Mouse (Mus musculus) adrenal gland, adult 2 months (tissue): Measurements from ENCODE around the gene Gse1. TPM values are rescaled to one million over a fixed set of nuclear protein-coding genes. Genes with fewer than 3 reads are reported as not detected.

Source experiments
- DNase-seq: peaks from one replicate; pipeline ENCODE4 v3.0.0; 2021
- polyA plus RNA-seq: library from polyadenylated mRNA; depleted of rRNA; stranded (reverse); fragments of >200 nt; gene quantifications from 2 replicates; pipeline ENCODE4 v1.2.3, GENCODE M21; 2012
- total RNA-seq, 2 experiments: library from RNA; stranded (reverse); gene quantifications; 2 replicates each; pipeline ENCODE4 v1.2.3; 2021

Gene Gse1
- total and polyA plus RNA-seq, 3 experiments: 27.1 to 46.3 (median 28.7) TPM

DNA sequence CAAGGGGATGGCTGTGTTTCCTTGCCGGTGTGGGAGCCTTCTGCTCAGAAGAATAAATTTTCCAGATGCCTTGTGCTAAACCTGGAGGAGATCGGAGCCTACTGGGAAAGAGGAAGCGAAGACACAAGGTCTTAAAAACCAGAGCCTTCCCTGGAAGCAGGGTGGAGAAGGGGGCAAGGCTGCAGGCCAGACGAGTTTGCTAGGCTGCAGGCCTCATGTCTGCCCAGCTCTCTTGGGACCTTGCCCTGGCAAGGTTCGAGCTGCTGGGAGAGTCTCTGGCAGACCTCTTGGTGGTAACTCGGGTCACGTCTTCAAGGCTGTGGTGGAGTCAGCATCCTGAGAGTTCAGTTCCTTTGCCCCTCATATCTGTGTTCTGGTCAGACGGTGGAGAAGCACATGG, 6.6 kb downstream of the Gse1 start:
- peak; percentile 35 for DNase-seq

DNA sequence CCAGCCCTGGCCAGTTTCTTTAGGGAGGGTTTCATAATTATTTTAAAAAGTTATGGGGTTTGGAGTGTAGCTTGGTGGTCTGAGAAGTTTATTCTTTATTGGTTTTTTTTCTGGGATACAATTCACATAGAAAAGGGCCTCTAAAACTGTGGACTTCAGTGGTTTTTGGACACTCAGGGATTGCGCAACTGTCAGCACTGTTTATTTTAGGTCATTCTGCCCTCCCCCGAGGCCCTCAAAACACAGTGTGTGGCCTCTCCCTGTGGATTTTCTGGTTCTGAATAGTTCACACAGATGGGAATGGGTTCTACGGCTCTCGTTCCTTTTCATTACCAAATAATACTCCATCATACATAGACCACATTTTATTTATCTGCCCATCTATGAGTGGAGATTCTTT, 15.0 kb downstream of the Gse1 start:
- peak; percentile 55 for DNase-seq

DNA sequence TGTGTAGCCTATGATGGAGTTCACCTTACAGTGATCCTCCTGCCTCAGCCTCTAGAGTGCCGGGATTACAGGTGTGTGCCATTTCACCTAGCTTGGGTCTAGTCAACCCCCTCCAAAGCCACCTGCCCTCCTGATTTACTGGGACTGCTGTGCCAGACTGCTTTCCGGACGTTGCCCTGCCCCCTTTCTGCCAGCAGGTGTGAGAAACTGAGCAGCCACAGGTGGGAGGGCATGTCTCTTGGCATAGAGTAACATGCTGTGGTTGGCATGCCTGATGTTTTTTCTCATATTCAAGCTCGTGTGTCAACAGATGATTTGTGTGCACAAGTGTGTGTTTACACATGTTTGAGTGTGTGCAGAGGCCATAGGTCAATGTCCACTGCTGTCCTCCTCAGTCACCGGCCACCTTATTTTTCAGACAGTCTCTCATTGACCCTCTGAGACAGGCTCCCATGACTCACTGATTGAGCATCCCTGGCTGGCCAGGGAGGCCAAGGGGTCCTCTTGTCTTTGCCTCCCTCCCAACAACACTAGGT, 15.7 kb downstream of the Gse1 start:
- no peak for DNase-seq

DNA sequence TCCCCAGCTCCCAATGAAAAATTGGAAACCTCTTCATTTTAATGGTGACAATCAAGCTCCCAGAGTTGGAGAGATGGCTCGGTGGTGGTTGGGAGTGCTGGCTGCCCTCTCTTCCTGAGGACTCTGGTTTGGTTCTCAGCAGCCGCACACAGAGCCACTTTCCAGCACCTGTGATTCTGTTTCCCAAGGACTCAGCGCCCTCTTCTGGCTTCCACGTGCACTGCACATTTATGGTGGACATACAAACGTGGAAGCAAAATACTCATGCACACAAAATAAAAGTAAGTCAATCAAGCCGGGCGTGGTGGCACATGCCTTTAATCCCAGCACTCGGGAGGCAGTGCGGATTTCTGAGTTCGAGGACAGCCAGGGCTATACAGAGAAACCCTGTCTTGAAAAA, 16.3 kb downstream of the Gse1 start:
- DNase-seq: no peak

DNA sequence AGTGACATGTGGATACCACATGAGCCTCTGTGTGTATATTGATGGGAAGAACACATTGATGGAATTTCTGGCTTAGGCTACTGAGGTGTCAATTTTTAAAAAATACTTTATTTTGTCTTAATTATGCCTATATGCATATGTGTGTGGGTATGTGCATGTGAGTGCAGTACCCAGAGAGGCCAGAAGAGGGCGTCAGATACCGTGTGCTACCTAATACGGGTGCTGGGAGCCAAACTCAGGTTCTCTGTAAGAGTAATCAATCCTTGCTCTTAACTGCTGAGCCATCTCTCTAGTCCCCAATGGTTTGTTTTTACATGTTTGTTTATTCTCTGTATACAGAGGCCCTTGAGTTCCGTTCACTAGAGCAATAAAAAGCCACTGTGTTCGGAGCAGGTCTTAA, 19.4 kb downstream of the Gse1 start:
- DNase-seq: no peak

DNA sequence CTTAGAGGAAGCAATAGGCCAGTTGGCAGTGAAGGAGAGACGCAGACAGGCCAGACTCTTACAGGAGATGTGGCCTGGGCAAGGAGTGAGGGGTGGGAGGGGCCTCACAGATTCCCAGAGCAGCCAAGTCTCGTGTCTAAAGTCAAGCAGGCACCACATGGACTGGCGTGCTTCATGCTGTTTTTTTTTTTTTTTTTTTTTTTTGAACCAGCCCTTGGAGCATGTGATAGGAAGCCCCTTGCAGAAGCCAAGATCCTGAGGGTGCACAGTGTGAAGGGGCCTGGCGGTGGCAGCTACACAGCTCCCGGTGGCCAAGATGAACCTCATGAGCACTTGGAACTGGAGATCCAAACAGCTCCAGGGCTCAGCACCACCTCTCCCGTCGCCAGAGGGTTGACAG, 19.8 kb downstream of the Gse1 start:
- DNase-seq: no peak

DNA sequence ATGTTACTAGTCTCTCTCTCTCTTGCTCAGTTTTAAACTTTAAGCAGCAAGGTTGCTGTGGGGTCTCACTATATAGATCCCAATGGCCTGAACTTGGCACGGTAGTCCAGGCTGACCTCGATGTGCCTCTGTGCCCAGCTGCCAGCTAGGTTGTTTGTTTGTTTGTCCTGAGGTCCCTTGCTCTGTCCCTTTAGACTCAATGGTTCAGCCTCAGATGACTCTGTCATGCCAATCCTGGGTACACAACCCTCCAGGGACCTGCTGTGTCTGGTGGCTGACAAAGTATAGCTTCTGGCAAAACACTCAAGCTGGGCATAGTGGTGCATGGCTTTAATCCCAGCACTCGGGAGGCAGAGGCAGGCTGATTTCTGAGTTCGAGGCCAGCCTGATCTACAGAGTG, 20.2 kb downstream of the Gse1 start:
- no peak for DNase-seq

DNA sequence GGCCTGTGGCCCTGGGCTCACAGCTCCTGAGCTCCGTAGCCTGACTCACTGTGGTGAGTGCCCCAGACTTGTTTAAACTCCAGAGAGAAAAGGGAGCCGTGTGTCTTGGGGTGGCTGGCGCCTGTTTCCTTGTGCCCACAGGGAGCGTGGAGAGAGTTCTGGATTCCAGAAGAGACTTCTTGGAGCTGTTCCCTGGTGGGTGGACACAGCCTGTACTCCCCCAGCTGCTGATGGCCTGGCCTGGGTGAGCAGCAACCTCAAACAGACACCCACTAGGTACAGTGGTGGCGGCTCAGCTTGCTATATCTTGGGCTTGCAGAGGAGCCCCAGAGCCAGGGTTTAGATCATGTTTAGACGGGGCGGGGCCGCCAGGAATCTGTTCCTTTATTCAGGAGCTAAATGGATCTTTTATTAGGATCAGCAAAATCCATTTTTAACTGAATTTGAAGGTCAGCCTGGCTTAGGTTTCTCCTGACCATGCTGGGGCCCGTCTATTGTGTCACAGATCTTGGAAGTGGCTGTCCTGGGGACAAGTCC, 21.6 kb downstream of the Gse1 start:
- no peak for DNase-seq

DNA sequence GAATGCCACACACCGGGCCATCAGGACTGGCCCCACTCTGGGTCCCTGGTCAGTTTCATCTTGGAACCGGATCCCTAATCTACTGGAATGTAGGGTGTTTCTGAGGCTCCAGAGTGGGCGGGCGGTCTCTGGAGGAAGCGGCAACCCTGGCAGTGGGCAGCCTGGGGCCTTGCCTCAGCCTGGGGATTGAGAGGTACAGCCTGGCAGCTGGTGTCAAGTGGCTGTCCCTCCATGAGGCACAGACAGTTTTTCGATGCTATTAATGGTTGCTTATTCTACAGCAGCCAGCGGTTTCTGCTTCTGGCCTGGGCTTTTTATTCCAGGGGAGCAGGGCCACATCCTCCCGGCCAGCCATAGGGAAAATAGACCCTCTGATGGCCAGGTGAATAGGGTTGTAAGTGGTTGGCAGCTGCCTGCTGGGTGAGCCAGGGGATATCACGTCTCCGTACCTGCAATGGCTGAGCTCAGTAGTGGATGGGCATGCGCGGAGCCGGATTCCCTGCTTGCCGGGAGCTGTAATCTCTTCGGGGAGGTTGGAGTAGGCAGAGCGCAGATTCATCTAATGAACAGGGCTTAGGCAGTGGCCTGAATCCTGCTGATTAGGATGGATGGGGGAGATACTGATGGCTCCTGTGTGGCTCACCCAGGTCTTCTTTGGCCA, 22.6 kb downstream of the Gse1 start:
- DNase-seq: no peak

DNA sequence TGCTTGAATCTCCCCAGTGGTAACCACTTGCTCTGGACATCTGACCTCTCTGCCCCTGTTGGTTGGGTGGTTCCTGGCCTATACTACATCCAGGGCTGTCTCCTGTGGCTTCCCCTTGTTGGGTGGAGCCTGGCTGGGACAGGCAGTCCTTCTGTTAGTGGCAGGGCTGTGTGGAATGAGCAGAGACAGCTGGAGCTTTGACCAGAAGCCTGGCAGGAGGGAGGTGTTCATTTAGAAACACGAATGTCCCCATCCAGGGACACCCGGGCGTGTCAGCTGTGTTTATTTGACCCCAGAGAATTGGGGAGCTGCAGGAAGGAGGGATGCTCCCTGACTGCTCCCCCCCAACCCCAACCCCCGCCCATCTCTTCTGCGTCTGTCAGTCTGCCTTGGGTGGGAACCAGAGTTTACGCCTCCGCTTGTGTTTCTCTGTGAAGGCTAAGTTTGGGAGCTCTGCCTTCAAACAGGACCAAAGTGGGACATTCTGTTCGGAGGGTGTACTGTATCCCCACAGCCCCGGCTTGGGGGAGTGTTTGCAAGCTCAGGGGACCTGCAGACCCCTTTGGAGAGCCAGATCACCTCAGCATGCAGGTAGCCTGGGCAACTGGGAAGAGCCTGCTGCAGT, 23.3 kb downstream of the Gse1 start:
- DNase-seq: no peak

DNA sequence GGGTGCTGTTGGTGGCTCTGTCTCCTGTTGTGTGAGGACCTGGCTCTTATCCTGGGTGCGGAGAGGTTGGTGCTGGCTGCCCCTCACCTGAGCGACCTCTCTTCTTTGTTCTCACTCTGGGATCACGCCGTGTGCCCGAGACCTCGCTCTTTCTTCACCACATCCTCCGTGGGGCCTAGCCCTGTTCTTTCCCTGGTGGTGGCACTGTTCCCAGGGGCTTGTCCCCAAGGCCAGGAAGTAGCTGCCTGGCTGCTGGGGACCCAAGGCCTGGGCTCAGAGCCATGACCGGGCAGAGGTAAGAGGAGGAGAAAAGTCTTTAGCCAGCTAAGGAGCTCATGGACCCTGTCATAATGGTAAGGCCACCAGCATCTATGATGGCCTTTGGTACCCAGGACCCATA, 25.4 kb downstream of the Gse1 start:
- peak; percentile 80 for DNase-seq

DNA sequence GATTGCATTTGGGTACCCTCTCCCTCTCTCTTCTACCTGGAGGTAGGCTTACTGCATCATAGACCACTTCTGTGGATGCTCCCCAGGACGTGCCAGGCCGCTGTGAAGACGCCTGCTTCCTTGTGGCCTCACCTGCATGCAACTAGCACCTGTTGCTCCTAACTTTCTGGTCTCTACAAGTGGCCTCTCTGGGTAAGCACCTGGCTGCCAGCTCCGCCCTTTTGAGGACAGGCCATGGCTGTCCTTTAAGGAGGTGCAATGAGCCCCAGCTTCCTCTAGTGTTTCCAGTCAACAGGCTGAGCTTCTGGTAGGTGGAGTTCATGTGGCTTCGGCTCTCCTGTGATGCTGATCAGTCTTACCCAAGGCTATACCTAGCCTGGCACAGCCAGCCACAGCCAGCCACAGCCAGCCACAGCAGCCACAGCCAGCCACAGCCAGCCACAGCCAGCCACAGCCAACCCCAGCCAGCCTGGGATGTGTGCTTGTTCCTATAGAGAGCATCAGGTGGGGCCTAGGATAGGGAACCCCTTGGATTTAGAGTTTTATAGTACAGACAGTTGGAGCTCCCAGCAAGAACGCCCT, 27.2 kb downstream of the Gse1 start:
- no peak for DNase-seq

DNA sequence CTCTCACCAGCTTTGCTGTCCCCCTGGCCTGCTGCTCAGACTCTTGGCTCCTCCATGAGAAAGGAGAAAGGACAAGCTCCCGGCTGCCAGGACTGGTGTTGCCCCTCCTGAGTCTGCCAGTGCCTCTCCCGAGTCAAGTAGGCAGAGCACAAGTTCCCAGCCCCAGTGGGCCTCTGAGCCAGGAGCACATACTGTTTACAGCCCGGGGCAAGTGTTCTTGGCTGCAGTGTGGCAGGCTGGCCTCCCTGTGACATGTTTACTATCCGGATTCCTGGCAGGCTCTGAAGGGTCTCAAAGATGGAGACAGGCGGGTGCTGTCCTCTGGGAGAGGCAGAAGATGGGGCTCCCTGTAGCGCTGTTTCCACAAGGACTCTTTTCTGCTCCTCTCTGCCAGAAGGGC, 28.7 kb downstream of the Gse1 start:
- no peak for DNase-seq

DNA sequence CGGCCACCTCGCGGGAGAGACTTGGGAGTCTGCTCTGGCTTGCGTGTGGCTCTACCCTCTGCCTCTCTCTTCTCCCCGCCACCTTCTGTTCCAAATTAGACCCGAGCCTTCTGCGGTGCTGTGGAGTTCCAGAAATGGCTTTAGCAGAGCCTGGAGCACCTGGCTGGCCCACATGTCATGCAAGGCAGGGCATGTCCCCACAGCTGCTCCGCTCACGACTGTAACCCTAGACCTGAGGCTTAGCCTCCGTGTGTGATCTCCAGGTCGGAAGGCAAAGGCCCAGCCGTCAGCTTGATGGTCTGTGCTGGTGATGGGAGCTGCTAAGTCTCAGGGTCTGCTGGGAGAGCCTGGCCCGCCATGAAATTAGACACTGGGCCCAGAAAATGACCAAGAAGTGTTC, 30.9 kb downstream of the Gse1 start:
- no peak for DNase-seq

DNA sequence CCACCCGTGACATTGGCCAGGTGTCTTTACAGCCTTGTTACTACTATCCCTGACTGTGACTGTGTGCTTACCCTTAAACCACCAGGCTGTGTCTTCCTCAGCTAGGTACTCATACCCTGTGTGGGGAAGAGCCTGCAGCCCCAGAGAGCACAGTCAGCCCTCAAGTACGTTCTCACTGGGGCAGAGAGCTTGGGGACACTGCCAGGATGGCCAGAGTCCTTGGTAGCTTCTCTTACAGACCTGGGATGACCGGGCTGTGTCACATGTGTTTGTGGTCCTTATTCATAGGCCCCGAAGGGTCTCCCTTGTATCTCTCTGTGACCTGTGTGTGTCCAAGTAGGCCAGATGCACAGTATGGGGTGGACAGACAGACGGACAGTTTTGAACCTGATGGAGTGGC, 32.4 kb downstream of the Gse1 start:
- no peak for DNase-seq

DNA sequence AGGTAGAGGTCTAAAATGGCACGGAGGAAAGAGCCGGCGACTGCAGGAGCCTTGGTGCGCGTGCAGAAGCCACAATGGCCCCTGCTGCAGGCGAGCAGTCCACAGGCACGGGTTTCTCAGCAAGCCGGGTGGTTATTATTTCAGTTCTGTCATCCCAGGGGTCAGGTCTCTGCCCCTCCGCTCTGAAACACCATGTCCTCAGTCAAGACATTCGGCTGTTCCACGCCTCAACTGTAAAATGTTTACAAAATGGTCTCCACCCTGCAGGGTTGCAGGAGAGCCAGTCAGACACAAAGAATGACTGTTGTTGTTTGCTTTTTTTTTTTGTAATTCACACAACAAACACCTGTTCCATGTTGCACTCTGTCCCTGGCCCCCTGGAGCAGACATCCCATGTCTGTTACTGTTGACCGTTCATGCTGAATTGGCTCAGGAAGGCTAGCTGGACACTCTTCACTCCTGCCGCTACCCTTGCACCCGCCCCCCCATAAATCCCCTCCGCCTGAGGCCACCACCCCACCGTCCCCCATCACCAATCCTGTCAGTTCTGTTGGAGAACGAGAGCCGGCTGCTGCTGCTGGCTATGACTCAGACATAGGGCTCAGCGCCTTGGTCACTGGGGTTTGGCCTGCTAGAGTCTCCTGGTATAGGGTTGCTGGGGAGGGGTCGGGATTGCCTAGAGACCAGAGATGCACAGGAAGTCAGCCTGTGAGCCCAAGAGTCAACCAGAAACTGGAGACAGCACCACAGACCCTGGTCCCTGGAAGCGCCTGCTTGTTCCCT, 33.3 kb downstream of the Gse1 start:
- no peak for DNase-seq

DNA sequence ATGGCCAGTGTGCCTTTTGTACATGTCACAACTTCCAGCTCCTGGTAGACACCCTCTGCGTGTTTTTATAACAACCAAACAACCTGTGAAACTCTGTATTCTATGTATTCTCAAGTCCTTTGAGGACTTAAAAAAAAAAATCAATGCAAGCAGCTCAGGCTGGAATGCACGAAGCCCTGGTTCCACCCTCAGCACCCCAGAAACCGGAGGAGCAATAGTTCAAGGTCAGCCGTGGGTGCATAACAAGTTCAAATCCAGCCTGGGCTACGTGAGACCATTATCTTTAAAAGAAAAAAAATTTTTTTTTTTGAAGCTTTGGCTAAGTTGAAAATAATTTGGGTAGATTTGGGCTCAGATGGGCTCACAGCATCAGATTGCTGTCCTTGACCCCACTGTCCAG, 35.6 kb downstream of the Gse1 start:
- DNase-seq: no peak

DNA sequence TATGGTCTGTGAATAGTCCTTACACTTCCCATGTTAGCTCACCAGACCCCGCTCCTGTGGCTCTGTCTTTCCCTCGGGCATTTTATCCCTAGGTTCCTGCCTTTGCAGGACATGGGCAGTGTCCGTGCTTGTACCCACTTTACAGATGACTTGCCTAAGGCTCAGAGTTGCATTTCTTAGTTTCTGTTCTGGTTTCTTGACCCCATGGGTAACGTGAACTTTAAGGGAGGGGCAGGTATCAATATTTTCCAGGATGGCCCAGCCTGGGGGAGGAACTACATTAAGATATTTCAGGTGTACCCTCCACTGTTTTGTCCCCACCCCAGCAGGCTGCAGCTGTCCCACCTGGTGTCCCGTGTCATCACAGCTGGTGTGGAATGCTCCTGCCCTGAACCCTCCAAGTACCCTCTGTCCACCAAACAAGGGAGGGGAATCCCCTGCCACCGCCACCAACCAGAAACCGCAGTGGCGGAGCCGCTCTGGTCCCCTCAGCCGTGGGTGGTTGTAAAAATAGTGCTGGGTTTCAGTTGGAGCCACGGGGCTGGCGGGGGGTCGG, 36.2 kb downstream of the Gse1 start:
- DNase-seq: no peak

DNA sequence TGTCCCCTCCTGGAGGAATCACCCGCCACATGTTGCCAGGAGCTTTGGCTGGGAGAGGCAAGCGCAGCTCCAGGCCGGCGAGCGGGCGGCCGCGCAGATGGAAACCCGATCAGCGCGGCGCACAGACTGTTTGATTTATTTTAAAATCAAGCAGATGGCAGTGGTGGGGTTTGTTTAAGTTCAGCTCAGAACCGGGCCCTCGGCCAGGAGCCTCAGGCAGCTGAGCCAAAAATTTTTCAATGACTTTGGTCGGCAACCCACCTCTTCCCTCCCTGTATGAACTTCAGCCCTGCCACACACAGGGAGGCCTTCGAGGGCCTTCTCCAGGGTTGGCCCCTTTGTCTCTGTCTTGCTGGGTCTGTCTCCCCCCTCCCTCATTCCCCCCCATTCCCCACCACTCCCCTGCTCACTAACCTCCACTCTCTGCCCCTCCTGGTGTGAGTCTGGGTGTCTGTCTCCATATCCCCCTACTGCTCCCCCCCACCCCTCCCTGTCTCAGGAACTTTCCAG, 36.7 kb downstream of the Gse1 start:
- peak; percentile 82 for DNase-seq

DNA sequence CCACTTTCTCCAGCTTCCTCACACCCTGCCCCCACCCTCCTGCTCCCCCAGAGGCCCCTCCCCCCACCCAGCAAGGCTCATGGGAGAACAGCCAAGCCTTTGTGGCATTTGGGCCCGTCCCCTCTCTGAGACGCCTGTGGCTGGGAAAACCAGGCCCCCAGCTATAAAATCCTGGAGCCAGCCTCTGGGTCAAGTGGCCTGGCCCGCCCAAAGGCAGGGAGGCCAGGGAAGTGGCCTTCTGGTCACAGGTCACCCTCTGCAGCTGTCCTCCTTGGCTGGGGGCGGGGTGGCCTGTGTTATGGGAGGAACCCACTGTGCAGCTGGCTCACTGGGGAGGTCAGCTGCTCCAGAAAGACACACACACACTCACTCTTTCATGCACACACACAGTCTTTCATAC, 37.2 kb downstream of the Gse1 start:
- peak; percentile 82 for DNase-seq

DNA sequence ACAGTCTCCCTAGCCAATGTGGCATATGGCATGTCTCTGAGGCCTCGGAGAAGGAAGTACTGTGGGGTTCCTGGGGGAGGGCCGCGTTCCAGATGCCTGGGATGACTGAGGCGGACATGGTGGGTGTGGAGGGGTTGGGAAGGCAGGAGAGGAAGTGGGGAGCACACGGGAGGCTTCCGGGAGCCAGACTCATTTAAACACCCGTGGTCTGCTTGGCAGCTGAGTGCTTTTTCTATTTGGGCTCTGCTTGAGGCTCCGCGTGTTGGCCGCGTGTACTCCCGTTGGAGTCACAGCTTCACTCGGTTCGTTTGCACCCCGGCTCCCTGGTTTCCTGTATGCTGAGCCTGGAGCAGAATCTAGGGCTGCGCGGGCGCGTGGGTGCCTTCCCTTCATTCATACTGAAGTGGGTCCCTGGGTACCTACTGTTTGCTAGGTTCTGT, 40.3 kb downstream of the Gse1 start:
- DNase-seq: no peak

DNA sequence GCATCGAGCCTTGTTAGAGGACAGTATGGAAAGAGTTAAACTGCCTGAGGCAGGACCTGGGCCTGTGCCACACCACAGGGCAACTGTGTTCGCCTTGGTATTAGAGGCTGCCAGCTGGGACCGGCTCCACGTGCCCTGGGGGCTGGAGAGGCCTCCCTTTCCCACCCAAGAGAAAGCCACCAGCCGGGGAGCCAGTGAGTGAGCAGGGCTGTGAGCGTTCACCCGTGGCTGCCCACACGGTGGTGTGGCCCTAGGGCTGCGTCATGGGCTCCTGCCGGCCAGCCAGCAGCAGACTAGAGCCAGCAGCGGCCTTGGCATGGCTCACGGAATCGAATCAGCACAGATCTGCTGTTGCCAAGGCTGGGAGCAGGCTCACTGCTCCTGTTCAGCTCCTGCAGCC, 42.2 kb downstream of the Gse1 start:
- DNase-seq: peak; percentile 94
